Mouse (Mus musculus) cortical plate, adult 2 months (tissue): ENCODE data around the gene Synrg. TPM values are rescaled to one million over a fixed set of nuclear protein-coding genes. Genes with fewer than 3 reads are reported as not detected.
A peak's percentile ranks its signal among the peaks of the same experiment; 100 is the strongest.

ENCODE experiments used
- H3K27ac ChIP-seq: fragments of 200-500 bp; 2 replicates; pipeline ENCODE4 v1.5.1; 2012; ENCODE audit warnings: low read length, control low read depth, inconsistent platforms; ENCODE audit not compliant: insufficient read depth
- H3K4me1 ChIP-seq: fragments of 200-500 bp; 2 replicates; pipeline ENCODE4 v1.6.1; 2011; ENCODE audit warnings: low read length; ENCODE audit not compliant: control insufficient read depth, insufficient read depth
- H3K4me3 ChIP-seq: fragments of 200-500 bp; 2 replicates; pipeline ENCODE4 v1.5.1; 2011; ENCODE audit warnings: mild to moderate bottlenecking, low read length, control low read depth; ENCODE audit not compliant: insufficient read depth
- CTCF ChIP-seq: fragments of 200-500 bp; IDR thresholded peaks from 2 replicates; pipeline ENCODE4 v1.5.1; 2011; ENCODE audit warnings: mild to moderate bottlenecking, control low read depth, low read length; ENCODE audit not compliant: insufficient read depth; ENCODE audit errors: extremely low read depth
- POLR2A ChIP-seq: fragments of 200-500 bp; IDR thresholded peaks from 2 replicates; pipeline ENCODE4 v1.6.1; 2011; ENCODE audit warnings: mild to moderate bottlenecking, low read length, control low read depth; ENCODE audit not compliant: insufficient read depth; ENCODE audit errors: extremely low read depth
- polyA plus RNA-seq: library from polyadenylated mRNA; depleted of rRNA; stranded (reverse); fragments of >200 nt; gene quantifications from 2 replicates; pipeline ENCODE4 v1.2.3, GENCODE M21; 2012

Gene Synrg
- polyA plus RNA-seq, 1 experiment = 22.3 TPM

GRCm38 (mm10) chr11:84059784-84060183, 95.6 kb downstream of the Synrg start:
- Histone ChIP-seq H3K27ac (no peak overlapping the region), H3K4me3 (no peak overlapping the region), H3K4me1 (no peaks in the 10 kb centered on the region; the same call in 1 of the 2 replicates)
- TF ChIP-seq CTCF = no peak
- no peak for TF ChIP-seq POLR2A

GRCm38 (mm10) chr11:84060635-84061034, 96.4 kb downstream of the Synrg start:
- Histone ChIP-seq H3K4me1 (no peaks in the 10 kb centered on the region; the same call in 1 of the 2 replicates), H3K27ac (no peak overlapping the region), H3K4me3 (no peak overlapping the region)
- no peak for TF ChIP-seq CTCF
- no peak for TF ChIP-seq POLR2A

GRCm38 (mm10) chr11:84061881-84062280, 97.7 kb downstream of the Synrg start:
- no peaks in the 10 kb centered on the region; the same call in 1 of the 2 replicates for H3K4me1 ChIP-seq
- no peak overlapping the region for H3K4me3 ChIP-seq
- TF ChIP-seq POLR2A (no peak), CTCF (no peak)
- H3K27ac ChIP-seq = no peak overlapping the region

- Histone ChIP-seq H3K4me1 (no peaks in the 10 kb centered on the region; the same call in 1 of the 2 replicates), H3K27ac (no peak overlapping the region), H3K4me3 (no peak overlapping the region)
- TF ChIP-seq CTCF = no peak
These were observed 98.6 kb downstream of the Synrg start for GRCm38 (mm10) chr11:84062805-84063204.

- Histone ChIP-seq H3K4me3 (no peak overlapping the region), H3K4me1 (peaks cover 3% of the 10 kb centered on the region; the same call in 1 of the 2 replicates), H3K27ac (no peak overlapping the region)
- TF ChIP-seq CTCF (no peak), POLR2A (no peak)
These were observed 99.5 kb downstream of the Synrg start for GRCm38 (mm10) chr11:84063631-84064209.

- H3K27ac ChIP-seq = no peak overlapping the region
- peak overlapping the region; percentile 71 for H3K4me3 ChIP-seq
- 0 out of 2 replicates have a peak, but pooled peaks have one; percentile 21 for TF ChIP-seq POLR2A
- TF ChIP-seq CTCF = peak; percentile 41; the same call in 1 of the 2 replicates
- peaks cover 5% of the 10 kb centered on the region; the same call in 1 of the 2 replicates for H3K4me1 ChIP-seq
These were observed 101.8 kb downstream of the Synrg start for GRCm38 (mm10) chr11:84066071-84066481.

GRCm38 (mm10) chr11:84066927-84067645, 102.9 kb downstream of the Synrg start:
- Histone ChIP-seq H3K4me3 (peak overlapping the region; percentile 71), H3K4me1 (peaks cover 5% of the 10 kb centered on the region; the same call in 1 of the 2 replicates), H3K27ac (peak overlapping the region; percentile 58; the same call in 1 of the 2 replicates)
- TF ChIP-seq POLR2A (peak; percentile 97), CTCF (no peak)

GRCm38 (mm10) chr11:84067720-84068190, 103.5 kb downstream of the Synrg start:
- H3K4me3 ChIP-seq = peak overlapping the region; percentile 71
- TF ChIP-seq CTCF (no peak), POLR2A (no peak)
- peaks cover 9% of the 10 kb centered on the region; the same call in 1 of the 2 replicates for H3K4me1 ChIP-seq
- peak overlapping the region; percentile 58 for H3K27ac ChIP-seq

GRCm38 (mm10) chr11:84068191-84069033, 104.2 kb downstream of the Synrg start:
- Histone ChIP-seq H3K4me3 (peak overlapping the region; percentile 71), H3K4me1 (peaks cover 14% of the 10 kb centered on the region), H3K27ac (peak overlapping the region; percentile 58)
- TF ChIP-seq CTCF = no peak
- TF ChIP-seq POLR2A = no peak

- Histone ChIP-seq H3K27ac (peak within 1 kb of the TSS; percentile 58), H3K4me1 (peaks cover 17% of the 10 kb centered on the region), H3K4me3 (peak within 1 kb of the TSS; percentile 71)
- TF ChIP-seq POLR2A (no peak), CTCF (no peak)
These were observed 104.8 kb downstream of the Synrg start, which contains the start of gene Dusp14 for GRCm38 (mm10) chr11:84069034-84069370. TSS of gene Dusp14 (minus strand) at chr11:84069261.
